Mouse (Mus musculus): Measurements from ENCODE around the gene H3f3a.
"Not testable (repeated sequence)": the region's sequence is repeated elsewhere in the genome, so short reads cannot be mapped to it uniquely, and the experiment has no call there.

H3f3a gene

DNA sequence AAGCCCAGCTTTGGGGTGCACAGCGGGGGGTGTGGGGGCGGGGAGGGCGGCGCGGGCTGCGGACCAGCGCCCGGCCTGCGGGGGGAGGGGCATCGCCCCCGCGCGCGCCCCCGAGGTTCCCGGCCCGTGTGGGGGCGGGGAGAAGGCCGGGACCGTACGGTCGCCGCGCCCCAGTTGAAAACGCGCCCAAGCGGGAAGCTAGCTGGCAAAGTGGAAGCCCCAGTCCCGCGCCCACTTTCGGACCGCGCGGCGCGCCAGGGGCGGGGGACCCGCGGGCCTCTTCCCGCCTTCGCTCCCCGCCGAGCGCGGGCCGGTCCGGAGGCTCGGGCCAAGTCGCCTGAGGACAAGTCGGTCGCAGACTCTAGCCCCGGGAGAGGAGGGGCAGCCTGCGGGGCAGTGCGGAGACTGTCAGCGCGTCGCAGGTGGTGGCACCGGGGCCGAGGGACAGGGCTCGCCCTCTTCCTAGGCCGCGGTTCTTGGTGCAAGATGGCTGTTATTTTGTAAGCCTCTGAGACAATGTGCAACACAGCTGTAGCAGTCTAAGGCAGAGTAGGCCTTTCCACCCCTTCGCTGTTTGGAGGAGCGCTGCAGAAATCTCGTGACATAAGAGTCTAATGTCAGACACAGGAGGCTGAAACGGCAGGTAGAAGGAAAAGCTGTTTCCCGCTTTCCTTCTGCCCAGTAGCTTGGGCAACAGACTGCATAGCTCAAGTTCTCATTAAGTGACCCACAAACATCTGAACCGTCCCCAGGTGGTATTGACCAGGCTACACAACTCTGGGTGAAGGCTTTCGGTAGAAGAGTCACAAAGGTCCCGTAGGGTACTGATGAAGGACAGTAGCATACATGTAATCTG lies at the start of gene H3f3a:
H3f3a (minus strand) TSS at position 59 of the 856 bp plus-strand sequence.
- DNase-seq (ENCODE audit: inconsistent age in 2 of 2, low spot score in 1 of 2): peak; percentile 89 to 97

DNA sequence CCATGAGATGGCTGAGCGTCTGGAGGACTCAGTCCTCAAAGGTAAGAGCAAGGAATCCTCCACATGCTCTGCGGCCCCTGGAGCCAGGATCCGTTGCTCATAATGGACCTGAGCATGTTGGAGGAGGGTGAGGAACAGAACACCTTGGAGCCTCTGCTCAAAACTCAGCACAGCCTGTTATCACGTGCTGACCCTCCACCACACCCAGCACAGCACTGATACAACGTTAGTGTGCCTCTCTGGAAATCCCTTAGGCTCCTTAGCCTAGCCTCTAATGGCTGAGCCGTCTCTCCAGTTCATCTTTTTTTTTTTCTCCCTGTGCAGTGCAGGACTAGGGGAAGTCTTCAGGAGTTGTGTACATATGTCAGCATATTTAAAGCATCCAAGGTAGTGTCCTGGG lies 46.3 kb upstream of the H3f3a start:
- no peak for DNase-seq (ENCODE audit: inconsistent age in 2 of 2, low spot score in 1 of 2)

- DNase-seq (ENCODE audit: inconsistent age in 2 of 2, low spot score in 1 of 2): no peak
Observed at GRCm38 (mm10) chr1:180858763-180859162, 45.0 kb upstream of the H3f3a start.

GRCm38 (mm10) chr1:180850316-180851270 lies 36.9 kb upstream of the H3f3a start, which contains the start of gene Sde2:
Sde2 (plus strand) TSS chr1:180851127.
- DNase-seq (ENCODE audit: inconsistent age in 2 of 2, low spot score in 1 of 2): peak; percentile 100

DNA sequence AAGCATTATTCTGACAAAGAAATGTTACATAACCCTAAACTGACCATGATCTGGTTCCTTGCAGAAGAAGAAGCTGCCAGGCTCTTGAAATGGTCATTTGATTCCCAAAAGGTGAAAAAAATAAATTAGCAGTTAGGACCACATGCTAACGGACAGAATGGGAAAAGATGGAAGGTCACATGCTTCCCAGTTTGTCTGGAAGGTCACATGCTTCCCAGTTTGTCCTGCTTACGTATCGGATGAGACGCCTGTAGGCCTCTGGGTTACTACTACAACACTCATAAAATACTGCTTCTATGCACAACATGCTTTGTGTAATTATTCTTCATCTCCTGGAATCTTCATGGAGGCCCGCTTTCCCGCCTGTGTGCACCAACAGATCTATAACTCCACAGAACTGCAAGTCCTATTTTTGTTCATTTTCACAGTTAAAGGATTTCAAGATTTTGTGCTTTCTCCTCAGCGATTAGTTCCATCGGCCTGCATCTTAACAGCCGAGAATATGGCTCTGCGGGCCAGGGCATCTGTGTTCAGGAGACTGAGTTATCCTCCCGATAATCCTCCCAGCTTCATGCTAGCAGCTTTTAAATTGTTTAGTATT lies 36.1 kb upstream of the H3f3a start:
- peak; percentile 38 to 67 for DNase-seq (ENCODE audit: inconsistent age in 2 of 2, low spot score in 1 of 2)

- peak; percentile 65 to 90 for DNase-seq (ENCODE audit: inconsistent age in 2 of 2, low spot score in 1 of 2)
Observed at GRCm38 (mm10) chr1:180848511-180849241, 34.9 kb upstream of the H3f3a start.

- DNase-seq (ENCODE audit: inconsistent age in 2 of 2, low spot score in 1 of 2): peak; percentile 84 to 94
Observed at GRCm38 (mm10) chr1:180848114-180848510, 34.4 kb upstream of the H3f3a start.

- DNase-seq (ENCODE audit: inconsistent age in 2 of 2, low spot score in 1 of 2): peak; percentile 66 to 81
Observed at GRCm38 (mm10) chr1:180841561-180842300, 28.0 kb upstream of the H3f3a start.

DNA sequence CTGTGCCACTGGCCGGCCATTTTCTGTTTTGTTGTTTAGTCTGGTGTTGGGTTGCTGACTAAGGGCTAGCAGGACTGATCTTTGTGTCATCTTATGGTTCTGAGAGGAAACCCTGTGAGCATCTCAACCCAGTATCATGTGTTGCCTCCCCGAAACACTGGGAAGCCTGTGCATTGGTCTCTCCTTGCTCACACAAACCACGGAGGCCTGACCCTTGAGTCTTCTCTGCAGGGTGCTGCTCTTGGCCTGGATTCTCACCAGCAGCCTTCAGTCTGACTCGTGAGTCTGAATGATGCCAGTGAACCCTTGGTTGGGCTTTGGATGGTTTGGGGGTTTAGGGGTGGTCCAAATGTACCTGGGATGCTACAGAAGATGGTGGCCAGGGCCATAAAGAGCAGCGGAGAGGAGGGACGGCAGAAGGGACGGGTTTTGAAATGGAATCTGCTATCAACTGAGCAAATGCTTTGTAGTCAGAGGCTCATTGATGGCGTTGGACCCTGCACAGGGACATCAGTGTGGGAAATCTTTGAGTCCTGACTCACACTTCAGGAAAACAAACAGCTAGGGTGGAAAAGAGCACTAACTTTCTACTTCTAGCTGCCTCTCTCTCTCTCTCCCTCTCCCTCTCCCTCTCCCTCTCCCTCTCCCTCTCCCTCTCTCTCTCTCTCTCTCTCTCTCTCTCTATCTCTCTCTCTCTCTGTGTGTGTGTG lies 25.6 kb upstream of the H3f3a start:
- peak in 1 of 2 experiments; percentile 49 for DNase-seq (ENCODE audit: inconsistent age in 2 of 2, low spot score in 1 of 2)

DNA sequence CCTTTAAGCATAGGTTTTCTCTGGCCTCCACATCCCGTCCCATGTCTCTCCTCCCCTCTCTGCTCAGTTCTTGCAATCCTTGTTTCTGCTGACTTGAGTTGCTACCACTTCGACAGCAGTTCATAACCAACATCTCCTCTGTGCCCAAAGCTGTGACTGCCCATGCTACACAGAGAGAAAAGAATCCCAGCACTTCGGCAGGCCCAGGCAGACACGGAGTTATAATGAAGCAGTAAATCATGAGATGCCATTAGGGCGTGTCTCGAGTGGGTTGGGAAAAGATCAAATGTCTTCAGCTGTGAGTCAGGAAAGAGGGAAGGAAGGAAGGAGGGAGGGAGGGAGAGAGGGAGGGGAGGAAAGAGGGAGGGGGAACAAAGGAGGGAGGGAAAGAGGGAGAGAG lies 24.3 kb upstream of the H3f3a start:
- peak in 1 of 2 experiments; percentile 61 for DNase-seq (ENCODE audit: inconsistent age in 2 of 2, low spot score in 1 of 2)

- DNase-seq (ENCODE audit: inconsistent age in 2 of 2, low spot score in 1 of 2): no peak
Observed at GRCm38 (mm10) chr1:180837186-180837585, 23.4 kb upstream of the H3f3a start.

DNA sequence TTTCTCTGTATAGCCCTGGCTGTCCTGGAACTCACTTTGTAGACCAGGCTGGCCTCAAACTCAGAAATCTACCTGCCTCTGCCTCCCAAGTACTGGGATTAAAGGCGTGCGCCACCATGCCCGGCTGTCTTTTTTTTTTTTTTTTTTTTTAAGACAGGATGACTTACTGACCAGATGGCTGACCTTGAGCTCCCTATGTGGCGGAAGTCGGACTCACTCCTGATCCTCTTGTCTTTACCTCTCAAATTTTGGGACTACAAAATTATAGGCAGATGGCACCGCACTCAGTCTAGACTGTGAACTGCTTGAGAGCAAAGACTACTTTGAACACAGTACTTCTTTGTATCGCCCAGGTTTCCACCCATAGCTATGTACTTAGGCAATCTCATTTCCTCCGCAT lies 22.7 kb upstream of the H3f3a start:
- DNase-seq (ENCODE audit: inconsistent age in 2 of 2, low spot score in 1 of 2): not testable (repeated sequence)

DNA sequence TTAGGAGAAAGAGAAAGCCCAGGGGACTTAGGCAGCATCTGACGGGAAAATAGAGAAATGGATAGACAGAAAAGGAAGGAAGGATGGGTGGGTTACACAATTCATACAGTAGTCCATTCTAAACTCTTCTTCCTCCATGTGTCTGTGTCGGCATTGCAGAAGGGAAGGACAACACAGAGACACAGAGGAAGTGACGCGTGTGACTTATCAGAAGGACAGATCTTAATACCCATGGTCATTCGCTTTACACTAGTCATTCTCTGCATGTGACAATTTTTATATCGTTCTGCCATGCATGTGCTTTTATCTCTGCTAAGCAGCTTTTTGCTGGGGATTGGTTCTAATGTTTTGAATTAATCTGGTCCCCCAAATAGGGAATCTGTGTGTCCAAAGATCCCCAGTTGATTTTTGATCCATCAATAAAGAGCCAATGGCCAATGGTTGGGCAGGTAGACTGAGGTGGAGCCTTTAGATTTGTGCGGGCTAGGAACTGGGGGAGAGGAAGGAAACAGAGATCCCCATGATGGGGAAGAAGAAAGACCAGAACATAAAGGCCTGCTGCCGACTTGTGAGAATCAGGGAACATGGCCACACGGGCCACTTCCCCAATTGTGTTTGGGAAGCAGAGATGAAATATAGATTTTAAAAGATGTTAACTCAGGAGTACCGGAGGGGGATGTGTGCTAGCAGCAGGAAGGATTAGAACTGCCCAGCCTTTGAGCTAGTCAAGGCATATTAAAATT lies 21.7 kb upstream of the H3f3a start:
- DNase-seq (ENCODE audit: inconsistent age in 2 of 2, low spot score in 1 of 2): no peak

GRCm38 (mm10) chr1:180830588-180831346 lies 17.0 kb upstream of the H3f3a start:
- no peak for DNase-seq (ENCODE audit: inconsistent age in 2 of 2, low spot score in 1 of 2)

DNA sequence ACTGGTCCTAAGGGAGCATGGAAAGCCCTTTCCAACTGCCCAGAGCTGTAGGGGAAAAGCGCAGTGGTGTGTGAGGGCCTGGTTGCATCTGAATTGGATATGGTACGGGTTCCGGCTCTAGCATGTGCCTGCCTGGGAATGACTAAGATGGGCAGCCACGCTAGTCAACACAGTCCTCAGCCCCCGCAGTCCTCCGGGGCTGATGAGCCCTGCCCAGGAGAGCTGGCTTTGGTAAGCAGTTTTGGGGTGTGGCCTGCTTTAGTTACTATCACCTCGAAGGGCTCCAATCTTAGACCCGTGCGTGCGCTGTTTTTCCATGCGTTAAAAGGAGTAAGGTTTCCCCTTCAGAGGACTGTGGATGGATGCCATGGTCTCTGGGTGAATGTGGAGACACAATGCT lies 16.4 kb upstream of the H3f3a start:
- DNase-seq (ENCODE audit: inconsistent age in 2 of 2, low spot score in 1 of 2): no peak

DNA sequence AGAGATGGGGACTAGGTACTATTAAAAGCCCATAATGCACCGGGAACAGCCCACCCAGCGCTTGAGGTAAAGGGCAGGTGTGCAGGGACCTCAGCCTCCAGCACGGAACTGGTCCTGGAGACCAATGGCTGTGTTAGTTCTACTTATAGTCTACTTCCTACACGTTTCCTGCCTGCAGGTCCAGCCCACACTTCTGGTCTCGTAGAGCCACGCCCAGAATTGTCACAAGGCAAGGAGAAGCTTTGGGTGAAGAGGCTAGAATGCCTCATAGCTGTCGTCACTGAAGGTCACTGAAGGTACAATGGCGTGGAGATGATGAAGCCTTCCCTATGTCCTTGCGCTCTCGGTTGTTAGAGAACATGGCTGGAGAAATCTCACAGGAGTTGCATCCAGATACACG lies 16.0 kb upstream of the H3f3a start:
- no peak for DNase-seq (ENCODE audit: inconsistent age in 2 of 2, low spot score in 1 of 2)

GRCm38 (mm10) chr1:180826634-180827033 lies 12.9 kb upstream of the H3f3a start:
- no peak for DNase-seq (ENCODE audit: inconsistent age in 2 of 2, low spot score in 1 of 2)

DNA sequence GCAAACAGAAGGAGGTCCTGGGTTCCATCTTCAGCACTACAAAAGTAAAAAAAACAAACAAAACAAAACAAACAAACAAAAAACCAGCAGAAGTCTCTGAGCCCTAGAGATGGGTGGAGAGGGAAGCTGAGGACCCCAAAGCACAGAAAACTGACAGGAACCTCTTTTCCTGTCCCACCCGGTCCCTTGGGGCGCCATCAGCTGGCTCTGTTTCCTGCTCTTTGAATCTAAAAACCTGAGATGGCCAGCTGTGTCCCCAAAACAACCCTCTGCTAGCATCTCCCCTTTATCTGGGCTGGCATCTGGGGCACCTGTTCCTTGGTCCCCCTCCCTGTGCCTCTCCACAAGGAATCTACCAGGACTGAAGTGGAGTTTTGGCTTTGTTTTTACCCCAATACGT lies 11.0 kb upstream of the H3f3a start:
- no peak for DNase-seq (ENCODE audit: inconsistent age in 2 of 2, low spot score in 1 of 2)
